Mouse (Mus musculus) left cerebral cortex, adult 8-10 months (tissue): ENCODE measurements at regions not wholly inside any gene's neighbourhood (a gene's known extent, or its start where the extent isn't known, plus 50 kb on each side); places are given as distances from the start of the nearest gene placed in this dataset.

Experiments used
- DNase-seq, 2 experiments: peaks; one replicate each; pipeline ENCODE4 v3.0.0; 2022; ENCODE audit warnings: low spot score in 2 of 2

GRCm38 (mm10) chr1:154076684-154077475 is 124.1 kb upstream of the Zfp648 start:
- no peak for DNase-seq

- no peak for DNase-seq
Measured at GRCm38 (mm10) chr1:154080505-154081380, 120.2 kb upstream of the Zfp648 start.

DNA sequence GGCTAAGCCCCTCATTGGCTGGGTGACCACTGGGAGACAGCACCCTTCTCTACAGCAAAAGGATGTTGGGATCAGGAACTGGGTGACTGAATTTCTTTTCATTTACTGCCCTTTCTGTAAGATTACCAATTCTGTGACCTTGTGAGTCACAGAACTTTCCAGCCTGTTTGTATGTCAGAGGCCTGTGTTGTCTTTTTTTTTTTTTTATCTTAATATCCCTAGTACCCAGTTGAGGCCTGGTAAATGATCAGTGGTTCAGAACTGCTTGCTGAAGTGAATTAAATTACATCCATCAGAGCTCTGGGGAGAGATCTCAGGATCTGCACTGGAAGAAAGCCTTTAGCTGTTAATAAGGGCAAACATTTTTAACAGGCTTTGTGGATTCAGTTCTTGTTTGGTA is 114.8 kb upstream of the Zfp648 start:
- no peak for DNase-seq

DNA sequence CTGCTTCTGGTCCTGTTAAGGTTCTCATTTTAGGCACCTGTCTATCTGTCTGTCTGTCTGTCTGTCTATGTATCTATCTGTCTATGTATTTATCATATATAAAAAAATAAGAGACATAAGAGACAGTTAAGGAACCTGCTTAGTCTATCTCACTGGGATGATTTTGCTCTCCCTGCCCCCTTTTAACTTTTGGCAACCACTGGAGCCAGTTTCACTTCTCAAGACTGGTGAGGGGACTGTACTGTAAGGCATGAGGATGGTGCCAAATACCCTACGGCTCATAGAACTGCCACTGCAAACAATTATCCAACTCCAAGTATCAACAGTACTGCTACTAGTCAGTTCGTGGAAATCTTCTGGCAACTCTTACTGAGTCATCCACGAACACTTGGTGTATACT is 111.2 kb upstream of the Zfp648 start:
- no peak for DNase-seq

DNA sequence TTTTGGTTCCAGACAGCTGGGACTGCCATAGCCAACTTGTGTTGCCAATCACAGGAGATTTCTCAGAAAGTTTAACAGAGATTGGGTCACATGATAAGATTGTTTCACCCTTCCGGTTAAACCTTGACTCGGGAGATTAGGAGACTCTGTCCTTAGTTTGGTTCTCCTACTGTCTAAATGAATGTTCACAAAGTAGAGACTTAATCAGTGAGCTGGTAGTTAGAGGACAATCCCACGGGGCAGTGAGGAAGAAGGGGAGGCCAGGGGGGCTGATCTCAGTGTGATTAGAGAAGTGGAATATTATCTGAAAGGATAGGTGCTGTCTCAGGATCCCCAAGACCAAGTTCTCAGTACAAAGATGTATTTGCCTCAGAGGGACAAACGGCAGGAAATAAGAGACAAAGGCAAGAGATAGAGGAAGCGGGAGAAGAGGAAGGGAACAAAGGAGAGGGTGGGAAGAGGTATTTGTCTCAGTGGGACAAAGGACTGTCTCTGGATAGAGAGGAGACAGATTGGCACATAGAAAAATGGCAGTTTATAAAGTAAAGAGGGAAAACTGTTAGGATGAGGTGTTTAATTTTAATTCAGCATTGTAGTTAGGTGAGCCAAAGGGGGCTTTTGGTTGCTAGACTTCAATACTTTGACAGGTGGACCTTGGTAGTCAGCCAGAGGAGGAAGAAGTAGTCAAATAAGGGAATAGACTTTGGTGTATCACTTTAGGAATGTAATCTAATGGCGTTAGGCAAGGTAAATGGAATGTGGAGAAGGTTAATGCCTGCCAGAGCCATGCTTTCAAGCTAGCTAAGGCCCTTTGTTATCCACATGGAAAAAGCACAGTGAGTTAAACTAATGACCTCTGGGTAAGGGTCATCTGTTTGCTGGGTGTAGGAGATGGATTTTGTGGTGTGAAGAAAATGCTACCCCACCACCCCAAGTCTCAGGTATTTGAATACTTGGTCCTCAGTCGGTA is 110.2 kb upstream of the Zfp648 start:
- DNase-seq = no peak

GRCm38 (mm10) chr1:154093549-154093948 is 107.4 kb upstream of the Zfp648 start:
- no peak for DNase-seq

DNA sequence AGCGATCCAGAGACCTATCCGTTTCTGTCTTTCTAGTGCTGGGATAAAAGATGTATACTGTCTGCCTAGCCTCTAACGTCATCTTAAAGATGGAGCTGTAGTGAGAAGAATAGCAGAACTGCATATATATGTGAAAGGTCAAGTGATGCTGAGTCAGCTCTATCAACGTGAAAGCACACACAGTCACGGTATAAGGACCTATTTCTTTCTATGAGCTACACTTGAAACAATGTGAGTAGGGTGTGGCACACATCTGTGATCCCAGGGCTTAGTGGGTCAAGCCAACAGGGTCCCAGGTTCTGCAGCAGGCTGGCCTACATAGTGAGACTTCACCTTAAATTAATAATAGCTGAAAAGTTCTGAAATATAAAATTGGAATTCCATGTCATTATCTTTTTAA is 106.6 kb upstream of the Zfp648 start:
- no peak for DNase-seq

- DNase-seq = no peak
Measured at GRCm38 (mm10) chr1:154096113-154096512, 104.9 kb upstream of the Zfp648 start.

GRCm38 (mm10) chr1:154096911-154097310 is 104.1 kb upstream of the Zfp648 start:
- no peak for DNase-seq

- DNase-seq = peak in 1 of 2 experiments; percentile 22
Measured at GRCm38 (mm10) chr1:154097656-154098055, 103.3 kb upstream of the Zfp648 start.

- DNase-seq = no peak
Measured at GRCm38 (mm10) chr1:154100556-154100955, 100.4 kb upstream of the Zfp648 start.

DNA sequence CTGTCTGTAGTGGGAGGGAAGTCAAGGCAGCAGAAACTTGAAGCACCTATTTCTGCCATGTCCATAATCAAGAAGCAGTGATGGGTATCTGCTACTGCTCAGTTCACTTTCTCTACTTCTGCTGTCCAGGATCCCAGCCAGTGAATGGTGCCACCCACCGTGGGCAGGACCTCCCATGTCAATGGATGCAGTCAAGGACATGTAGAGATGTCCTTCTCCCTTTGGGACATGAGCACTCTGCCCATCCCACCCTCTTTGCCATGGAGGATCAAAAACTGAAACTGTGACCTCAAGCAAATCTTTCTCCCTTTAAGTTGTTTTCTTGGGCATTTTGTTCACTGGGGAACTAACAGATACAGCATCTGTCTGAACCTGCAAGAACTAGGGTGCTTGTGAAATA is 99.6 kb upstream of the Zfp648 start:
- no peak for DNase-seq

- no peak for DNase-seq
Measured at GRCm38 (mm10) chr1:154102191-154102590, 98.8 kb upstream of the Zfp648 start.

GRCm38 (mm10) chr1:154102871-154103596 is 98.0 kb upstream of the Zfp648 start:
- peak; percentile 56 to 89 for DNase-seq

DNA sequence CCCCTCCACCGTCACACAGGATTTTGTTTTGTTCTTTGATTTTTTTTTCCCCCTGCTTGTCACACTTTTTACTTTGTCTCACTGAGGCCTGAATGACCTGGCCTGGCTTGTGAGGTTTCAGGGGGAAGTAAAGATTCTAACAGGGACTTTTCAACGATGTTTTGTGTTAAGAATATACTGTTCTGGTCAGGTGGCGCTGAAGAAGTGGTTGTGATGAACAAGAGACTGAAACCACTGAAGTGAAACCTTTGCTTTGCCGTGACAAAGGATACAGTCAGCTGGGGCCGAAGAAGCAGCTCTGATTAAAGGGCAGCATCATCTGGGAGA is 97.4 kb upstream of the Zfp648 start:
- no peak for DNase-seq

DNA sequence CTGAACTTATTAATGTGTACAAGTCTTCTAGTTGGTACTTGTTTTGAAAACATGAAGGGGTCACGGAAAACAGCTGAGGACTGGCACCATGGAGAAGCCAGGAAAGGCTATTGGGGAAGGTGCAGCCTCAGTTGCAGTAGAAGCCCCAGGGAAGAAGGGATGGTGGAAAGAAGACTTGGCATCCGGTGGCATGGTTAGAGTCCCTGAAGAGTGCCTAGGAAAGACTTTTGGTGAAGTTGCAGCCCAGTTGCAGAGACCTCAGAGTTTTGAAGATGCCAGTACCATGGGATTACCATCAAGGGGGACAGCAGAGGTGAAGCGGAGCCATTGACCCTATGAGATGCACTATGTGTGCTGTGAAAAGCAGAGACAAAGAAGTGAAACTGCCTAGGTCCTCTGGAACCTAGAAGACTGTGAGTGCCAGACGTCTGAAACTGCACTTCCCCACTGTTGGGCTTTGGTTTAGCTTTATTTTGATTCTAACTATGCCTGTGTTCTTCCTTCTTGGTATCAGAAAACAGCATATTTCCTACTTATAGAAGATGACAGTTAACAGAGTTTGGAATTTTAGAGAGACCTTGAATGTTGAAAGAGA is 96.9 kb upstream of the Zfp648 start:
- no peak for DNase-seq

GRCm38 (mm10) chr1:154104779-154105178 is 96.2 kb upstream of the Zfp648 start:
- DNase-seq = no peak

DNA sequence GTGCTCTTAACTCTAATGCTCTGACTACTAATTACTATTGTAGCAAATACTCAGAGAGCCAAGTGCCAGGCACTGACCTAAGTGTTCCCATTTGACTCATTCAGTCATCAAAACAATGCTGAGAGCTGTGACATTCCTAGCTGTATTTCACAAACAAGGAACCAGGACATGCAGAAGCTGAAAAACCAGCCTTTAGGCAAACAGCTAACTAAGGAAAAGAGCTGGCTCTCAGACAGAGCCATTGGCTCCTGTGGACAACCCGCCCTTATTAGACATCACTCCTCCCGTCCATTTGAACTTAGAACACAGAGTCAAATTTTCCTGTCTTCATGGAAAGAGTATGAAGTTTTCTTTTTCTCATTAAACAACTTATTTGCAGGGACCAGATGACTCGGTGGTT is 88.5 kb upstream of the Zfp648 start:
- DNase-seq = no peak

DNA sequence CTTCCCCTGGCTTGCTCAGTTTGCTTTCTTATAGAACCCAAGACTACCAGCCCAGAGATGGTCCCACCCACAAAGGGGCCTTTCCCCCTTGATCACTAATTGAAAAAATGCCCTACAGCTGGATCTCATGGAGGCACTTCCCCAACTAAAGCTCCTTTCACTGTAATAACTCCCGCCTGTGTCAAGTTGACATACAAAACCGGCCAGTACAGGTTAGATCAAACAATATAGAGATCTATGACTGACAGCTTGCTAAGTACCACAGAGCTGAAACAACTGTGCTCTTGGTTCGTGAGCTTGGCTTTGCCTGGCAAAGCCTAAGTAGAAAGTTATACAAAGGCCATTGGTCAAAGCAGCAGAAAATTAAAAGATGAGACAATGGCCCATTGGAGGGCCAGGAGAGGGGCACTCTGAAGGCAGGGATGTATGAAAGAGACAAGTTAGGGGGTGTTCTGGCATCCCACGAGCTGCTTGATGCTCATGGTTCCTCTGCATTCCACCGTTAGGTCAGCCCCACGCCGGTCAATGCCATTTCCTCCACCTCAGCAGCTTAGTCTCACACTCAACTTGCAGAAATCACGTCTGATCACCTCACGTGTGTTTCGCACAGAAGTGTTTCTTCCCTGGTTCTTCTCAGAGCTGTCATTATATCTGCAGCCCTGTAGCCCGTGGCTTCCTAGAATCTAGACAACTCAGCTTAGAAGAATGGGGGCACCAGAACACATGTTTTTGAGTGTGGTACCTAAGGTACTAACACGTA is 87.5 kb upstream of the Zfp648 start:
- no peak for DNase-seq
